Mouse (Mus musculus) bone marrow macrophage, adult 2 months (primary cell): ENCODE measurements around the gene Selenof.

Experiments used
- CTCF ChIP-seq: IDR thresholded peaks from 2 replicates; pipeline ENCODE4 v1.5.1; 2012; ENCODE audit warnings: low read depth, mild to moderate bottlenecking, low read length, moderate library complexity
- POLR2A ChIP-seq: IDR thresholded peaks from 2 replicates; pipeline ENCODE4 v1.6.1; 2012; ENCODE audit warnings: mild to moderate bottlenecking, low read depth, low read length, borderline replicate concordance

- no peak for TF ChIP-seq CTCF
- no peak for TF ChIP-seq POLR2A
Measured at GRCm38 (mm10) chr3:144555144-144555543, 15.0 kb upstream of the Selenof start.
